Mouse (Mus musculus) heart, adult 9 months (tissue): ENCODE measurements around the gene Fam126a.

ENCODE experiments used
- DNase-seq, 2 experiments: peaks; one replicate each; pipeline ENCODE4 v3.0.0; 2022; ENCODE audit warnings: low spot score in 2 of 2

Gene Fam126a

DNA sequence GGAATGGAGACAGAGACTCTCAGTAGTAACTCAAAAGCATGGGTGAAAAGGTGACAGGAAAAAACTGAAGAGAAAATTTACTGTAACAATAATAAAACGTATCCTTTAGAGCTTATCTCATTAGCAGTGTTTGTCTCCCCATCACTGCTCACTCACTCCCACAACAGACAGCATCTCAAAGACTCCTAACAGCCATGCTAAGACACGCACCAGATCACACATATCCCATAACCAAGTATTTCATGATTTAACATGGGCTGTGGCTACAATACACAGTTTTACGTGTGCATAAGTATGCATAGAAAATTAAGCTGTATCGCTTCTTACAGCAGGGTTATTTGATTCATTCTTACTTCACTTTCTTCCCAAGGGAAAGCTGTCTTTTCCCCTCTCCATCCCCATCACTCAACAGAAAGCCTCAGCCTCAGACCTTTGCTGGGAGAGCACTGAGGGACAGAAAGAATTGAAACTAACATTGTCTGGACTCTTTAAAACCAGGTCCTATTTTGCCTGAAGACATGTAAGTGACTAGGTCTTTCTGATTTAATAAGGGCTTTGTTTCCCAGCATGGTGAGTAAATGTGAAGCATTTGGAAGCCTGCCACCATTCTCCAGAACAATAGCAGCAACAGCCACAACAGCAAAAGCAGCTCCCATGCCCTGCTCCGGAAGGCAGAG, 37.5 kb downstream of the Fam126a start:
- peak; percentile 77 to 81 for DNase-seq

DNA sequence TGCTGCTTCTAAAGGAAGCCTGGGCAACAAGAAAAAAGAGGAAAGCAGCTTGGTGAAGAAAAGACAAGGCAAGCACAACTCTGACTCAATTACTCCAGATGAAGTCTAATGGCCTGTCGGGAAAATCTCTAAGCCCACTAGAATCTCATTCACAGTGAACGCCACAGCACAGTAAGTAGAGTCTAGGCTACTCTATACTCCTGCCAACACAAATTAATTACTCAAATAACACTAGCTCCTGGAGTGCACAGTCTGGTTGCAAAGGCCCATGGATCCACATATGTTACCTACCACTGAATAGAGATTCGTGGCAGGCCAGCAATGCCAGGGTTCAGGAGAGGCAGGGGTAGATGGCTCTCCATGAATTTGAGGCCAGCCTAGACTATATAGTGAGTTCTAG, 40.5 kb downstream of the Fam126a start:
- DNase-seq: no peak

DNA sequence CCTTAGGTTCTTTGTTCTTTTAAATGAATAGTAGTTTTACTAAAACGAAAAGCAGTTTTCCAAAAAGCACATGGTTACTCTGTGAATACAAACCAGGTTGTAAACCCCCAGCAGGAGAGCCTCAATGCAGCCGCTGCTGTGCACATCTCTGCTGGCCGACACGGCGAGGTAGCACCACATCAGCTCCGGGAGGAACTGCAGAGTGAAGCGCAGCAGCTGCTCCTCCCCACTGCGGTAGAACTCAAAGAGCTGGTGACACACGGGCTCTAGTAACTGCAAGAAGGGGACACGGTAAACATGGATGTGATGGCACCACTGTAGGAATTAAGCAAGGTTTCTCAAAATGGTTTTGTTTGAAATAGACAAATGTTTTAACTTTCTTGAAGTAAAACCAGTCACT, 42.7 kb downstream of the Fam126a start:
- no peak for DNase-seq

DNA sequence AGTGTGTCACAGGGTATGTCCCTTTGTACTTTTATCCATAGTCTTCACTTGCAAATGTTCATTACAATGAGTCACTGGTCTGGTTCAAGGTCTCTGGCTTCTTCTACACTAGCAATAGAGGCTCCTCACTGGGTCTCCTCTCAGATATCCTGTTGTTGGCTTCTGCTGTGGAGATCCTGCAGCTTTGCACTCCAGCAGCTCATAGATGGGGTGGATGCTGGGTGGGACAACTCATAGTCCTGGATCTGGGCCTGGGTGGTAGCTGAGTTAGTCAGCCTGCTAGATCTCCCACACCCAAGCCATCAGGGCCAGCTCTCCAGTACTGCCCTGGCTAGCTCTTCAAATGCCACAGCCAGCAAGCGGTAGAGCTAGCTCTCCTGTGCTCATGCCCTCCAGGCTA, 48.4 kb downstream of the Fam126a start:
- DNase-seq: peak in 1 of 2 experiments; percentile 8

DNA sequence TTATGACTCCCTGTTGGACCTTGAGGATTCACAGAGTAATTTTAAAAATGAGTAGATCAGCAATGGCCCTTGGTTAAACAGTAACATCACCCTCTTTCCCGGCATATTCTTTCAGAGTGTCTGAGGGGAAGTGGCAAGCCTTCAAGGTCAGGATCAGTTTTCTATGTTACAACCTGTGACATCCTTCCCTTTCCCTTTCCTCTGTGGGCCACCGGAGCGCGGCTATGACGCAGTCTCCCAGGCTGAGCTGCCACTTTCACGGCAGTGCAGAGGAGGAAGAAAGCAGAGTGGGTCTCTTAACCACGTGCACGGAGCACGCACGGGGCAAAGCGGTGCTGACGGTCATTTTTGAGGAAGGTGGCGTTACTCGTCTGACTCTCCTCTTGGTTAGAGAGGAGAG, 52.0 kb downstream of the Fam126a start:
- no peak for DNase-seq

DNA sequence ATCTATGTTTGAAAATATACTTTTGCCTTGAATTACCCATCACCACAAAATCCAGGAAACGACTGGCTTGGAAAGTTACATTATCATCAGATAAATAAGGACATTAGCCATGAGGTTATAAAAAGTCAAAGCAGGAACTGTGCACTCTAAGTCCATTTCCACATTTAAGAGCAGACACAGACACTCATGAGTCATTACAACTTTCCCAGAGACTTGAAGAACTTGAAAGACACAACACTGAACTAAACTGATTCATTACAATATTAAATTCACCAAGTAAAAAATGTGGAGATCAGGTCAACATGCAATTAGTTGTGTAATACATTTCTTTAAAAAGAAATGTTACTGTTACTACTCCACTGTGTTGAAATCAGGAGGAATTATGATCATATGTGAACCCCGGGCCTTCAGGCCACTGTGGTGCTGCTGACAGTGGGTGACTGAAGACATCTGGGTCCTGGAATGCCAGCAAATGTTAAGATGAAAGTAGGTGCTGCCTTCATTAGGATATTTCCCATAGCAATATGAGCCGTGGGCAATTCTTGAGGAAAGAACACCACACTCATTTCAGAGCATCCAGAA, 55.4 kb downstream of the Fam126a start:
- DNase-seq: no peak

DNA sequence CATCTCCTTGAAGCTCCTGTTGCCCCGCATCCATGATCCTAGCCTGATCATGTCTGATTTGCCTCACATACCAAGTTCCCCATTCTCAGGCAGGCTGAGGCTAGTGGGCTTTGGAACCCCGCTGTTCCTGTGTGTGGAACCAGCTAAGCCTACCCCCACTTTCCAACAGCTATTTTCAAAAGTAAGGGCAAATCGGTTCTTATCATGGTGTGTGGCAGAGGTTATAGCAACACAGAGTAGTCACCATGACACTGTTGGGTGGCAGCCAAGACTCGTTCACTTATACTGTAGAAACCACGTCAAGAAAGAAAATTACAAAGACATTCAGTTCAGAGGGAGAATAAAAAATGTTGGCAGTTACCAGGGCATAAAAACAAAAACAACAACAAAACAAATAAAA, 62.8 kb downstream of the Fam126a start:
- peak in 1 of 2 experiments; percentile 44 for DNase-seq

DNA sequence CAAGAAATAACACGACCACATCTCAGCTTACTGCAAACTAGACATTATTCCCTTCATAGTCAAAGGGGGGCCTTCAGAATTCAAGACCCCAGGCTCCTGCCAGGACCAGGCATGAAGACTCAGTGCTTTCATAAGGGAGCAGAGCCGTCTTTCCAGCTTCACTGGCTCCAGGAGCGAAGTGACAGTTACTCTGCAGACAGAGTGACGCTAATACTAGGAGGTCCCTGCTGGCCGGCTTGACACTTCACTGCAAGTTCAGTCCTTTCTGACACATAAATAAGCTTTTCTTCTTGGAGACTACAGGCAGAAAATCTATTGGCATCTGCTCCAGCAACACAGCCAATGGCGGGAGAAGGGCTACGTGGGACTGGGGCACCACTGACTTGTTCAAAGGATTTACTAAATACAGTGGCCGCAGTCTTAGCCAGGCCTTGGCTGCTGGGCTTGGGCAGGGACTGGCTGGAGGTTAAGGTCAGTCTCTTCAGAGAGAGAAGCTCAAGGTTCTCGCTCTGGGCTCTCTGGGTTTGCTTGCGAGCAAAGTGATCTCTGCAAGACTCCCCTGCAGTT, 65.8 kb downstream of the Fam126a start:
- DNase-seq: no peak

DNA sequence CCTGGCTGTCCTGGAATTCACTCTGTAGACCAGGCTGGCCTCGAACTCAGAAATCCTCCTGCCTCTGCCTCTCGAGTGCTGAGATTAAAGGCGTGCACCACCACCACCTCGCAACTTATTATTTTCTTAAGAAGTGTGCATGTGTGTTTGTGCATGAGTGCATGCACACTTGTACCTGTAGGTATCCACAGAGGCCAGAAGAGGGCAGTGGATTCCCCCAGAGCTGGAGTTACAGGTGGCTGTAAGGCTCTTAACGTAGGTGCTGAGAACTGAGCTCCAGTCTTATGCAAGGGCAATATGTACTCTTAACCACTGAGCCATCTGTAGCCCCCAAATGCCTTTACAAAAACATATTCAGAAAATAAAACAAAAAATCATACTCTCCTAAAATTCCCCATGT, 77.4 kb downstream of the Fam126a start:
- DNase-seq: no peak

DNA sequence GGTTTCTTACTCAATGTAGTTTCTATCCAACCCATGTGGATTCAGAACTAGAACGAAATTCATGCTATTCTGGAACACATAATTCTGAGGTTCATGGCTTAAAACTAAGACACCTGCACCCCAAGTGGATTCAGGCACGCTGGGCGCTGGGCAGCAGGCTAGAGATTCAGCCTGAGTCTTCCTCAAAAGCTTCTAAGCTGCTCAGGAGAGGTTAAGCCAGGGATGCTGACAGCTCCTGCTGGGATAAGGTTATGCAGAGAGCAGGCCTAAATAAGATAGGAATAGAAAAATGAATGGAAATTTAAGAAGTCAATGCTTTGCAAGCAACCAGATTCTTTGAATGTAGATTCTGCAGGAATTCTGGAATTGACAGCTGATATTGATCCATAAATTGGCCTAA, 82.4 kb downstream of the Fam126a start:
- no peak for DNase-seq

DNA sequence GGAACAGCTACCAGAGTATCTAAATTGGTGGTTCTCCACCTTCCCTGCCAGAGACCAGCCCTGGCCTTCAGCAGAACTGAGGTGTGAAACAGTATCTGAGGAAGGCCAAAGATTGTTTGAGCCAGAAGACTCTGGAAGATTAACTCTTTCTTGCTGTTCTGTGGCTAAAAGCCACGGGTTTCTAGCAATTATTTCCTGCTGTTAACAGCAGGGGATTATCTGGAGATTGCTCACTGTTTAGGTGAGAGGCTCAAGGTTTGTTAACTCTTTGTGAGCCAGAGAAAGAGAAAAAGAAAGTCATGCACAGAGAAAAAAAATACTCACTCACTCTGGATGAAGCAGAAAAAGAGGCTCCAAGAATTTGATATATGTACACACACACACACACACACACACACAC, 85.4 kb downstream of the Fam126a start:
- DNase-seq: no peak

DNA sequence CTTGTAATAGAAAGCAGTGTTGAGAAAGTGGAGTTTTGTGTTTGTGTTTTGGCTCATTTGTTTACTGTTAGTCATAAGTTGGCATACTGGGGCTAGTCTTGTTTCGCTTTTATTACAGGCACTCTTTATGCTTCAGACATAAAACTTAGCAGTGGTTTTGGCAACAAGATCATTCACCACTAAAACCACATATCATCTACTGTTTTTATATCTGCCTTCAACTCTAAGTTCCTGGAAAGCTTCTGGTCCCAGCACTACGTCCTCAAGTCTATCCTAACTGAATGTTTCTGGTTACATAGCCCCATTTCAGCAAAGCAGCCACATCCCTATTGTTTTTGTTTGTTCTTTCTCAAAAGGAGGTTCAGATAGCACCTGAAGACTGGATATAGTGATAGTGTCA, 87.0 kb downstream of the Fam126a start:
- no peak for DNase-seq

DNA sequence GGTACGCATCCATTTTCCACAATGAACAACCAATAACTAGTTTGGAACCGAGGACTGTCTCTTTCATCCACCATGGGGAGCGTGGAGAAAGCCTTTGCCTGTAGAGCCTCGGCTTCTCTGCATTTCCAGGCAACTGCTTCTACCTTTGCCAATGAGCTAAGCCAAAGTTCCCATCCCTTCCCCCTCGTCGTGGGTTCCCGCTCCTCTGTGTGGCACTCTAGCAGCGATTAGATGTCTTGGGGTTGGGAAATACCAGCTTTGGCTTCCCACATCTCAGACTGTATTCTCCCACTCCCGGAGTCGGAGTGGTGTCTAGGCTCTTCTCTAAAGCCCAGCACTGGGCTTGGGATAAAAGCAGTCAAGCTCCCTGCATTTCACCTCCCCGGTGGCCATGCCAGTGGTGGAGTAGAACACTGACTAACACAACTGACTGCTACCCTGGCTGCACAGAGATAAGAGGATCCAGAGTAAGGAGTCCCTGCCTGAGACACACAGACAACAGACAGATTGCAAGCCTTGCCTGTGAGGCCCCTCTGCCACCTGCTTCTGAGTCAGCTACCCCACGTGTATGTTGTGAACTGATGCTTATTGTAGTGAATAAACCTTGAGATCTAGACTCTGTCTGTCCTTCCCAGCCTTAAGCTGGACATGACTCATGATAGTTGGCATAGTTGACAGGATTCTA, 106.9 kb downstream of the Fam126a start:
- DNase-seq: no peak

DNA sequence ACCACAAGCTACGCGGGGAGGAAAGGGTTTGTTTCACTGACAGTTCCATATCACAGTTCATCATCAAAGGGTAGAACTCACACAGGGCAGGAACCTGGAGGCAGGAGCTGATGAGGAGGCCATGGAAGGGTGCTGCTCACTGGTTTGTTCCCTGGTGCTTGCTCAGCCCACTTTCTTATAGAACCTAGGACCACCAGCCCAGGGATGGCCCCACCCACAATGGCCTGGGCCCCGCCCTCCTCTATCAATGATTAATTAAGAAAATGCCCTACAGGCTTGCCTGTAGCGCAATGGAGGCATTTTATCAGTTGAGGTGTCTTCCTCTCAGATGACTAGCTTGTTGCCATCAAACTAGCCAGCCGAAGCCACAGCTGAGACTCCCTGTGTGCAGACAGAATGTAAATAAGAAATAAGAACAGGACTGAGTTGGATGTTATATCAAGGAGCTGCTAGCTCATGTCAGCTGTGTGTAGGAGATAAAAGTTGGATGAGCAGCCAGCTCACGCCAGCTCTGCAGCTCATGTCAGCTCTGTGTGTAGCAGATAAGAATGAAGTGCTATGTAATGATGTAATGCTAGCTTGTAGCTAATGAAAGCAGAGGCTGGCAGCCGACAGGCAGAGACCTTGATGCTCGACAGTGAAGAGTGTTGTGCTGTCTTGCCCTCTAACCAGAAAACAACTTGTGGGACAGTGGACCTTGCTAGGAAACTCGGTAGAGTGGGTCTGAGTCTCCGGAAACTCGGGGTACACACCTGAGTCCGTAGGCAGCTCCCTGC, 107.8 kb downstream of the Fam126a start:
- DNase-seq: peak in 1 of 2 experiments; percentile 11

DNA sequence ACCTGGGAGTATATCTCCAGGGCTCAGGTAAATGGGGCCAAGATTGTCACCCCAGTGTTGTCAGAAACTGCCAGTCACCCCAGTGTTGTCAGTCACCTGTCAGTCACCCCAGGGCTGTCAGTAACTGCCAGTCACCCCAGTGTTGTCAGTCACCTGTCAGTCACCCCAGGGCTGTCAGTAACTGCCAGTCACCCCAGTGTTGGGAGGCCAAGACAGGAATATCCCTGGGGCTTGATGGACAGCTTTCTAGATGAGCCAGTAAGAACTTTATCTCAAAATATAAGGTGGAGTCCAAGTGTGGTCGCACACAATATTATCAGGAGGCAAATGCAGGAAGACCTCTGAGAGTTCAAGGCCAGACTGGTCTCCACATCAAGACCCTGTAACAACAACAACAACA, 109.2 kb downstream of the Fam126a start:
- no peak for DNase-seq

DNA sequence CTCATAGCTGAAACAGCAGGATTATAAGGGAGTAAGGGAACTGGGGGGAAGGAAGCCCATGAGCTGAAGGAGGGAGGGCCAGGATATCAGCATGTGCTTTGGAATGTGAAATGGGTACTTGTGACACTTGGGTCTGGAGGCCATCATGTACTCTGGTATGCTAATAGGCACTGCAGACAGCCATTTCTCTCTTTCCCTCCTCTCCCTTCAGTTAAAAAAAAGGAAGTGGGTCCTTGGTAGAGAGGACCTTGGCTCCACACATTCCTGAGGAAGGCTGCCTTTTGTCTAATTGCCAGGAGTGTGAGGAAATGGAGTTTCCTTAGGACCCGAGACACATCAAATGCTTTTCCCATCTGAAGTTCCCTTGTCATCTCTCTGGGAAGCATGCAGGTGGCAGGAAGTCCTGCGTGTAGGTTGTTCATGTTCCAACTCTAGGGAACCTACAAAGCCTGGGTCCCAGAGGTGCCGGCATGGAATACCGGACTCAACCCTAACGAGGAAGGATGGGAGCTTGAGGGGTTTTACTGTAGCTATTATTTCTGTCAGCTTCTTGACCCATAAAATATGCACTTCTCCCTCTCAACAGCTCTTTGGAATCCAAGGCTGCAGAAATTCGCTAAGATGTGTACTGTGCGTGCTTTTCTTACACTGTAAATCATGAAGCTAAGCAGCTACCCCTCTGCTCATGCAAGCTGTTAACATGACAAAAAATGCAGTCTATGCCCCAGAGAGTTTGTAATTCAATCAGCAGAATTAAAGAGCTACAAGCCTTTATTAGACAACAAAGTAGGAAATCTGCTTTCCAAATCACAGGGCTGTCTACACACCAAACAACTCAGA, 110.4 kb downstream of the Fam126a start:
- DNase-seq: peak; percentile 5 to 37

DNA sequence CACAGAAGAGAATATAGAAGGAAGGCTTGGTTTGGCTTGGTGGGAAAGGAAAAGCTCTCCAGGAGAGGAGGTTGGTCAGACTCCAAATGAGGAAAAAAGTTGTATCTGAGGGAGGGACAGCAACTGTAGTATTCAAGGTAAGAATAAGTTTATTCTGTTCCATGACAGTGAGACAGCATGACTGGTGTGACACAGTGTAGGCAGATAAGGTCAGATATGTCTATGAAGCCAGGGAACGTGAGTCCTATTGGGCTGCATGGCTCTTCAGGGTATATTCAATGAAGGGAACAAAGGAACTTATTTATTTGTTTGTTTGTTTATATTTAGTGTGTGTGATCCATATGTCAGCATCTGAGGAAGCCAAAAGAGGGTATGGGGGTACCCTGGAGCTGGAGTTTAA, 113.2 kb downstream of the Fam126a start:
- DNase-seq: no peak

DNA sequence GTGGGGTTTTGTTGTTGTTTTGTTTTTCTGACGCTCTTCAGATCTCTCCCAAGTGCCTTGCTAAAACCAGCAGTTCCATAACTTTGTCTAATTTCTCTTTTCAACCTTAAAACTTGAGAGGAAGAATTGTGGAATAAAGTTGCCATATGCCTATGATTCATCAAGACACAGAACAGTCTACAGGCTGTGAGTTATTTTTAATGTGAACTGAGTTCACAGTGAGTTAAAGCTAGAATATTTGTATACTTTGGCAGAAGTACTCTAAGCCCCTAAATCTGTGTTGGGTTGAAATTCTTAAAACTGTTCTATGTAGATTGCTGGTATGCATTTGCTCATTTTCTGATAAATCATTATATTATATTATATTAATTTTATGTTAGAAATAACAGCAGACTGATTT, 118.9 kb downstream of the Fam126a start:
- no peak for DNase-seq

DNA sequence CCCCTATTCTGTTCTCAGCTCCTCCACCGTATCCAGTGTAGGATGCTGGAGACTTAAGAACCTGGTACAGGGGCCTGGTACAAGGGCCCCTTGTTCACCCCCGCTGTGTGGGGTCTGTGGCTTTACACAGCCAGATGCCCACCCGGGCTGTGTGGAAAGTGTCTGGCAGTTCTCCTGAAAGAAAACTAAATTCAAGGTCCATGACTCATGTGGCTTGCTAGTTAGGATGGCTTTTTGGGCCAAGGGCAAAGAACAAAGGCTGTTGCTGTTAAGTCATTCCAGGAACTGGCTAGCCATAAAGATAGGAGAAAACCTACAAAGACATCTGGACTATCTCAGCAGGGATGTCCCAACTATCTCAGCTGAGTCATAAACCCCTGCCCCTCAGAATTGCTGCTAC, 121.2 kb downstream of the Fam126a start:
- DNase-seq: no peak

DNA sequence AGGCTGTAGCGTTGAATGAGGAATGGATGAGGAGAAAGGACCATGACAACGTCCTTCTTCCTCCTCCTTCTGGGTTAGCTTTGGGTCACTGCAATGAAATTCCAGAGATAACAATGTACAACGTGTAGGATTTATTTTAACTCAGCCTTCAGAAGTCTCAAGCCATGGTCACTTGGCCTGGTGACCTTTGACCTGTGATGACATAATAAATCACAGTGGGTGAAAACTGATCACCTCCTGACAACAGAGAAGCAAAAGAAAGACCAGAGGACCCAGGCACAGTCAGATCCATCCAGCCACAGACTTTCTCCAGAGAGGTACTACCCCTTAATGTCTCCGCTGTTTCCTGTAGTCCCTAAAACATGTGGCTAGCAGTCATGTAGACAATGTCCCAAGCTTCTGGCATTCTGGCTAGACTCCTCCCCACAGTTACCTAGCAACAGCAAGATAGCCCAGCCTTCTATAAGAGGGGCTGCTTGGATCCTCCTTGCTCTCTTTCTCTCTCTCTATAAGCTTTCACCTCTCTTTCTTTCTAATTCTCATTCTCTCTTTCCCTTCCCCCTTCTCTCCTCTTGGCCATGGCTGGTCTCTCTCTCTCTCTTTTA, 121.9 kb downstream of the Fam126a start:
- DNase-seq: peak in 1 of 2 experiments; percentile 9

DNA sequence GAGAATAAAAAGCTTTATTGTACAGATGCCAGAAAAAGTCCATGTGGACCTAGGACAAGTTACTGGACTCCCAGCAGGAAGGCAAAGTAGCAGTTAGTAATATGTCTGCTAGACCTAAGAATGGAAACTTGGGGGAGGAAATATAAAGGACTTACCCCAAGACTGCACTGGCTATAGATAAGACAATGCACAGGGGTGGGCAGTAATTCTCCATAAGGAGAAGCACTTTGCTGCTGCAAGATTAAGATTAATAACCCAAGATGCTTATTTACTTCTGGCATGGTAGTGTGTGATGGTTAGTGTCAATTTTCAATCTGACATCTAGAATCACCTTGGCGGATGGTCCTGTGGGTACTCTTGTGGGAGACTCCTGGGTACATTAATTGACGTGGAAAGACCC, 128.3 kb downstream of the Fam126a start:
- DNase-seq: no peak
